Mouse (Mus musculus) lung, postnatal 0 days (tissue): ENCODE data around the gene Ankfn1.

Experiments
- CTCF ChIP-seq: IDR thresholded peaks from 2 replicates; pipeline ENCODE4 v1.5.1; 2016; ENCODE audit warnings: antibody characterized with exemption, mild to moderate bottlenecking
- EP300 ChIP-seq: IDR thresholded peaks from 2 replicates; pipeline ENCODE4 v1.6.1; 2016; ENCODE audit warnings: antibody characterized with exemption, mild to moderate bottlenecking, control low read depth

DNA sequence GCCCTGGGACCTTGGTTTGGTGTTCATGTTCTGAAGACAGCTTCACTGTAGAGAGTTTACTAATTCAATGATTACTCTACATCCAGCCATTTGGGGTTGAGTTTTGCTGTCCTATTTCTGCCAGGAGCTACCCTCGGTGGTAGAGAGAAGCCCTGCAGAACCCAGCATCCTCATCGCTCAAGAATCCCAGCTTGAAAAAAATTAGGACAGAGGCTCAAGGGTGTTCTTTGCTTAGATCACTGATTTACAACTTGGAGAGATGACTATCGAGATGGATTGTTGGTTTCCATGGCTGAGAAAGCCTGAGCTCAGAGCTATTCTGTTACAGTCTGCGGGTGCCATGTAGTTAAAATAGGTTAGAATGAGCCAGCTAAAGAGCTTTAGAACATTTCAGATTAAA lies 209.2 kb downstream of the Ankfn1 start:
- TF ChIP-seq CTCF = no peak
- TF ChIP-seq EP300 = no peak
